Mouse (Mus musculus) heart, embryonic 11.5 days (tissue): ENCODE data around the gene Pde4dip. TPM values are rescaled to one million over a fixed set of nuclear protein-coding genes. Genes with fewer than 3 reads are reported as not detected.

Experiments
- ATAC-seq: fragments of 200-750 bp; cut with Nextera tagmentation; replicated peaks from 2 replicates; pipeline ENCODE4 v1.8.0; 2017; ENCODE audit warnings: moderate library complexity; ENCODE audit not compliant: insufficient number of reproducible peaks, low FRiP score, low TSS enrichment
- H3K27ac ChIP-seq: fragments of 300-500 bp; sonication (generic); 2 replicates; pipeline ENCODE4 v1.5.1; 2014; ENCODE audit warnings: mild to moderate bottlenecking, low read depth, low read length
- H3K27me3 ChIP-seq: fragments of 300-500 bp; sonication (generic); 2 replicates; pipeline ENCODE4 v1.6.1; 2014; ENCODE audit warnings: mild to moderate bottlenecking, low read length, mixed read lengths; ENCODE audit not compliant: control insufficient read depth, insufficient read depth
- H3K36me3 ChIP-seq: fragments of 300-500 bp; sonication (generic); 2 replicates; pipeline ENCODE4 v1.6.1; 2014; ENCODE audit warnings: mild to moderate bottlenecking, low read length, moderate library complexity, mixed read lengths; ENCODE audit not compliant: control insufficient read depth, insufficient read depth
- H3K4me1 ChIP-seq: fragments of 300-500 bp; sonication (generic); 2 replicates; pipeline ENCODE4 v1.6.1; 2014; ENCODE audit warnings: low read length; ENCODE audit not compliant: control insufficient read depth, insufficient read depth
- H3K4me2 ChIP-seq: fragments of 300-500 bp; sonication (generic); 2 replicates; pipeline ENCODE4 v1.6.1; 2014; ENCODE audit warnings: mild to moderate bottlenecking, moderate library complexity
- H3K4me3 ChIP-seq: fragments of 300-500 bp; sonication (generic); 2 replicates; pipeline ENCODE4 v1.5.1; 2014; ENCODE audit warnings: low read depth, low read length
- H3K9ac ChIP-seq: fragments of 300-500 bp; sonication (generic); 2 replicates; pipeline ENCODE4 v1.6.1; 2014; ENCODE audit warnings: mild to moderate bottlenecking, low read depth, low read length, moderate library complexity
- H3K9me3 ChIP-seq: fragments of 300-500 bp; sonication (generic); replicated peaks from 2 replicates; pipeline ENCODE4 v1.6.1; 2016; ENCODE audit warnings: low read length; ENCODE audit not compliant: control insufficient read depth
- WGBS: fragments of 180-500 bp; shearing (Covaris S2); extraction: QIAGEN DNeasy Blood & Tissue Kit; methylation state at CpG from one replicate; pipeline ENCODE4 v1.1.7; 2014; ENCODE audit not compliant: insufficient replicate concordance; 5-methylcytosine and 5-hydroxymethylcytosine counted together
- polyA plus RNA-seq: library from polyadenylated mRNA; unstranded; fragments of >200 nt; fragmentation: Nextera tagmentation; extraction: Ambion mirVana; gene quantifications from 2 replicates; pipeline ENCODE4 v1.2.1, GENCODE M21; 2014

Gene Pde4dip
- polyA plus RNA-seq, 1 experiment from 2014 or later, result 69.8 TPM

DNA sequence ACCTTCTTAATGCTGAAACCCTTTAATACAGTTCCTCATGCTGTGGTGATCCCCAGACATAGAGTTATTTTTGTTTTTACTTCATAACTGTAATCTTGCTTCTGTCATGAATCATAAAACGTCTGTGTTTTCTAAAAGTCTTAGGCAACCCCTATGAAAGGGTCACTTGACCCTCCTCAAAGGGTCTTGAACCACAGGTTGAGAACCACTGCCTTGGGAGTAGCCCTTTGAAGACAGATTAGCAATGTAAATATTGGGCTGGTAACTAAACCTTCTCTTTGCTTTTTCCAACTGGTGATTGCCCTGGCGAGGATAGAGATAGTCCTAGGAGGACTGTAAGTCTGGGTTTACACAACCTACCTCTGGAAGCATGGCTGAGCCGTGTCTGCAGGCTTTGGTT is 187.3 kb downstream of the Pde4dip start:
- no peak overlapping the region for H3K4me3 ChIP-seq
- H3K36me3 ChIP-seq, result peaks cover 8% of the 10 kb centered on the region; the same call in 1 of the 2 replicates
- ATAC-seq, result no peak
- no peaks in the 10 kb centered on the region for H3K27me3 ChIP-seq
- no peak overlapping the region for H3K4me2 ChIP-seq
- H3K27ac ChIP-seq, result no peak overlapping the region
- no peaks in the 10 kb centered on the region for H3K9me3 ChIP-seq
- no peaks in the 10 kb centered on the region for H3K4me1 ChIP-seq
- no peak overlapping the region for H3K9ac ChIP-seq
- WGBS, result 56% methylated on average over 3 of the region's 3 CpGs

DNA sequence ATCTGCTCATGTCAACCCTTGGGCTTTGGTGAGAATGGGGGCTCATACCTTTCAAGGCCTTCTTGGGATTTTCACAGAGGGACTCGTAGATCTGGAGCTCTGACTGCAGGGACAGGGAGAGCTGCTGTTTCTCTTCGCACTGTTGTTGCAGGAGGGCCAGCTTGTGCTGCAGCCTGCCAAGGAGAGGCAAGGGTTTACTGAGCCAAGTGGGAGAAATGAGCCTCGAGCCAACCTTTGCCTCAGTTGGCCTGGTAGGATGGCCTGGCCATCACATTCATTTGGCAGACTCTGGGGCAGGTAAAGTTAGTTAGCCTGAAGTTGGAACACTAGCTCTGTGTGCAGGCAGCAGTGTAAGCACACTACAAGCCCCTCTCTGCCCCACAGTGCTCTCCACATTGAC is 189.4 kb downstream of the Pde4dip start:
- H3K9ac ChIP-seq, result no peak overlapping the region
- no peaks in the 10 kb centered on the region for H3K9me3 ChIP-seq
- WGBS, result 80% methylated on average over 3 of the region's 3 CpGs
- H3K27me3 ChIP-seq, result no peaks in the 10 kb centered on the region
- peaks cover 11% of the 10 kb centered on the region; the same call in 1 of the 2 replicates for H3K36me3 ChIP-seq
- no peak overlapping the region for H3K27ac ChIP-seq
- no peak for ATAC-seq
- H3K4me1 ChIP-seq, result no peaks in the 10 kb centered on the region
- H3K4me2 ChIP-seq, result no peak overlapping the region
- no peak overlapping the region for H3K4me3 ChIP-seq

DNA sequence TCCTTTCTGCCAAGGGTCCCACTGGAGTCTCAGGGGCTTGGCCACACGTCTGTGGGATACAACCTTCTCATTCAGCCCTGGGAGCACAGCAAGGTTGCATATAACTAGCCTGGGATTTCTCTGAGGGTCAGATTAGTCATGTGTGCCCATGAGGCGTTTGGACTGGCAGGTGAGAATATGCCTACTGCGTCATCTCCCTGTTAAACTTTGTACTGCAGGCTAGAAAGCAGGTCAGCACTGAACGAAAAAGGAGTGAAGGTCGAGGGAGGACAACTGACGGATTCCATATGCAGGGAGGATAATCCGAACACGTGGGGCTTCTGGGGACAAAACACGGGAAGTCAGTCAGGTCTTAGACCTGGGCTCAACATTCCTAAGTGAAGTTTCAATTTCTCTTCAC is 191.2 kb downstream of the Pde4dip start:
- Histone ChIP-seq H3K9me3 (no peaks in the 10 kb centered on the region), H3K9ac (no peak overlapping the region), H3K27ac (no peak overlapping the region), H3K4me2 (no peak overlapping the region), H3K4me1 (no peaks in the 10 kb centered on the region), H3K27me3 (no peaks in the 10 kb centered on the region), H3K4me3 (no peak overlapping the region), H3K36me3 (peaks cover 14% of the 10 kb centered on the region; the same call in 1 of the 2 replicates)
- 67% methylated on average over 9 of the region's 9 CpGs for WGBS
- no peak for ATAC-seq

DNA sequence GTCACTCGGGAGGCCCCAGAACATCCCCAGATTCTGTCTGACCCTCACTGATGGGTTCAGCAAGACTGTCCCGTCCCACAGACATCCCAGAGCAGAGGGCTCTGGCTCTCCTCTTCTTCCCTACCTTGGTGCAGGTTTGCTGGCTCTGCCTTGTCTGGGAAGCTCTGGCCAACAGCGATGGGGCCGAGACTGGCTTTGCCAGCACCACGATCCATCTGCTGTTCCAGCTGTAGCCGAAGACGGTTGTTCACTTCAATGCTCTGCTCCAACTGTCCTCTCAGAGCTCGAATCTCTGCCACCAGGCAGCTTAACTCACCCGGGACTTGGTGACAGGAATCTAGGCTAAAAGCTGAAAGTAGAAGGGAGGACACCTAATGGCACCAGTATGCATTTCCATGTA is 191.6 kb downstream of the Pde4dip start:
- Histone ChIP-seq H3K9ac (no peak overlapping the region), H3K4me1 (peaks cover 1% of the 10 kb centered on the region; the same call in 1 of the 2 replicates), H3K4me2 (no peak overlapping the region), H3K27ac (no peak overlapping the region), H3K9me3 (no peaks in the 10 kb centered on the region), H3K36me3 (peaks cover 16% of the 10 kb centered on the region; the same call in 1 of the 2 replicates), H3K27me3 (no peaks in the 10 kb centered on the region), H3K4me3 (no peak overlapping the region)
- no peak for ATAC-seq
- WGBS, result 83% methylated on average over 9 of the region's 9 CpGs

DNA sequence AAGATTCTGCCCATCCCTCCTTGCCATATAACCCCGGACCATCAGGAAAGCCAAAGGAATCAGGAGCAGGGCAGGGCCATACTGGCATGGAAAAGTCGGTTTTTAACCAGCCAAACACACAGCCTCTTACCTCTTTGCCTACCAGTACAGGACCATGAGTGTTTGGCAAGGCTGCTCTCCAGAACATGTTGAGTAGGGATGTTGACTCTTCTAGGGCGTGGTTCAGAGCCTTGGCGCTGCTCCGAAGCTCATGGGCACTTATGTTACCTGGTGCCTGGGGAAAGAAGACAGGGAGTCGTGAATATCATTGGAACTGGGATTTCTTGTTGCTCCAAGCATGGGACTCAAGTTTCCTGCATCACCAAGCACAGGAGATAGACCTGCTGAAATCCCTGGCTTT is 194.7 kb downstream of the Pde4dip start:
- Histone ChIP-seq H3K9me3 (no peaks in the 10 kb centered on the region), H3K36me3 (peaks cover 11% of the 10 kb centered on the region), H3K9ac (no peak overlapping the region), H3K27ac (no peak overlapping the region), H3K4me3 (no peak overlapping the region), H3K4me1 (peaks cover 8% of the 10 kb centered on the region; the same call in 1 of the 2 replicates), H3K4me2 (no peak overlapping the region), H3K27me3 (no peaks in the 10 kb centered on the region)
- no peak for ATAC-seq
- 80% methylated on average over 6 of the region's 6 CpGs for WGBS

DNA sequence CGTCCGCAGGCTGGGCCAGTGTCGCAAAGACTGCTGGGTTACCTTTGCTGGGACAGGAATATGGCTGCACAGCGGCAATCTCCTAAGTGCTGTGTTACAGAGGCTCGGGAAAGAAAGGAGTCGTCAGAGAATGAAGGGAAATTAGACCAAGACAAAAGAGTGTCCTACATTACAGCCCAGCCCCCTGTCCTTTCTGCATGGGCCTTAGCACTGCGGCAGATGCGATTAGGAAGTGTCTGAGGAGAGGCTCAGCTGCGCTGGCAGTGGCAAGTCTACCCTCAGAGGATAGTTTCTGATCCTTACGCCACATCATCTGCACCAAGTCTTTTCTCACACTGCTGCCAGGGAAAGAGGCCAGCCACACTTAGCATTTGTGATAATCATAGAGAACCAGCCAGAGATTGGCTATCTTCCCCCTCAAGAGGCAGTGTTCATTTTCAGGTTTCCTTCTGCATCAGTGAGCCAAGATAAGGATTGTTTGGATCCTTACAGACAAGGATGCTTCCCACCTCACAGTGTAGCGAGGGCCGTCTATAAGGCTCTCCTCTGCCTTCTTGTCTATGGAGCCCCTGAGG is 197.0 kb downstream of the Pde4dip start:
- Histone ChIP-seq H3K9me3 (no peaks in the 10 kb centered on the region), H3K4me2 (no peak overlapping the region), H3K9ac (peak overlapping the region; percentile 11; the same call in 1 of the 2 replicates), H3K4me1 (peaks cover 8% of the 10 kb centered on the region; the same call in 1 of the 2 replicates), H3K36me3 (peaks cover 11% of the 10 kb centered on the region), H3K27ac (no peak overlapping the region), H3K4me3 (no peak overlapping the region), H3K27me3 (no peaks in the 10 kb centered on the region)
- WGBS, result 51% methylated on average over 12 of the region's 12 CpGs
- no peak for ATAC-seq

DNA sequence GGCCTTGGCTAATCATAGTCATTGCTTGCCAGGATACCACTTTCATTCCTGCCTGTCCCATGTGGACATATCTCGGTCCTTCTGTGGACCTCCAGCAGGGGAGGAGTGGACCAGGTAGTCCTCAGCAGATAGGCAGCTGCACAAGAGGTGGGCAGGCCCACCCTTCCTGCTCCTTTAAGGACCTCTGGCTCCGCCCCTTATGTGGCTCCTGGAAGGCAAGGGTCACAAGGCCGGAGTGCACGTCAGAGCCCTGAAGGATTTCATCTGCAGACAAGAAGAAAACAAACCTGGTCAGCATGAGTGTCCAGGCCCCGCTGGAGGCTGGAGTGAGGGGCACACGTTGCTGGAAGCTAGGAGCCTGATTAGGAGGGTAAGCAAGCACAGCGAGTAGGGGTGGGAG is 197.9 kb downstream of the Pde4dip start:
- WGBS, result 39% methylated on average over 7 of the region's 7 CpGs
- Histone ChIP-seq H3K9me3 (no peaks in the 10 kb centered on the region), H3K36me3 (peaks cover 11% of the 10 kb centered on the region), H3K9ac (no peak overlapping the region), H3K4me1 (peaks cover 8% of the 10 kb centered on the region; the same call in 1 of the 2 replicates), H3K4me2 (no peak overlapping the region), H3K4me3 (no peak overlapping the region), H3K27me3 (no peaks in the 10 kb centered on the region), H3K27ac (no peak overlapping the region)
- no peak for ATAC-seq

DNA sequence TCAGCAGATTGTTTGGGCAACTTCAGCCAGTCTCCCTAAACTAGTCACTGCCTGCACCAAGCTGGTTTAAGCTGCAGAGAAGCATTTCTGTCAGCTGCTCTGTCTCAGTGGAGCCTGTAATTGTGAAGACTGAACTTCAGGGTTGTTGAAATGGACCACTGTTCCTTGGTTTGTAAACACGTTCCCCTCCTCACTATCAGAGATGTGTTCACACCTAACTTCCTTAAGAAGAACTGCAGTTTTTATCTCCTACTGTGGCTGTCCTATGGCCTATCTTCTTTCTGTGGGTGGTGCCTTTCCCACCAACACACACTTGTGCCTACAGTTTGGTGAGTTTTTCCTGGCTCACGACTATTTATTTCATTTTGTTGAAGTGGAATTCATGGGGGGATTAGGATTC is 199.2 kb downstream of the Pde4dip start:
- Histone ChIP-seq H3K9ac (no peak overlapping the region), H3K9me3 (no peaks in the 10 kb centered on the region), H3K4me3 (no peak overlapping the region), H3K36me3 (peaks cover 8% of the 10 kb centered on the region; the same call in 1 of the 2 replicates), H3K4me1 (peaks cover 12% of the 10 kb centered on the region; the same call in 1 of the 2 replicates), H3K27me3 (no peaks in the 10 kb centered on the region), H3K4me2 (no peak overlapping the region), H3K27ac (no peak overlapping the region)
- WGBS, result 54% methylated on average over 2 of the region's 2 CpGs
- ATAC-seq, result no peak
